Mouse (Mus musculus): ENCODE data around the gene Ripk4. TPM values are rescaled to one million over a fixed set of nuclear protein-coding genes. Genes with fewer than 3 reads are reported as not detected.
A peak's percentile ranks its signal among the peaks of the same experiment; 100 is the strongest.

Gene Ripk4
- 8.0 and 8.9 TPM in 2 replicates for polyA plus RNA-seq (2016; fragmentation: Nextera tagmentation; extraction: Ambion mirVana)

DNA sequence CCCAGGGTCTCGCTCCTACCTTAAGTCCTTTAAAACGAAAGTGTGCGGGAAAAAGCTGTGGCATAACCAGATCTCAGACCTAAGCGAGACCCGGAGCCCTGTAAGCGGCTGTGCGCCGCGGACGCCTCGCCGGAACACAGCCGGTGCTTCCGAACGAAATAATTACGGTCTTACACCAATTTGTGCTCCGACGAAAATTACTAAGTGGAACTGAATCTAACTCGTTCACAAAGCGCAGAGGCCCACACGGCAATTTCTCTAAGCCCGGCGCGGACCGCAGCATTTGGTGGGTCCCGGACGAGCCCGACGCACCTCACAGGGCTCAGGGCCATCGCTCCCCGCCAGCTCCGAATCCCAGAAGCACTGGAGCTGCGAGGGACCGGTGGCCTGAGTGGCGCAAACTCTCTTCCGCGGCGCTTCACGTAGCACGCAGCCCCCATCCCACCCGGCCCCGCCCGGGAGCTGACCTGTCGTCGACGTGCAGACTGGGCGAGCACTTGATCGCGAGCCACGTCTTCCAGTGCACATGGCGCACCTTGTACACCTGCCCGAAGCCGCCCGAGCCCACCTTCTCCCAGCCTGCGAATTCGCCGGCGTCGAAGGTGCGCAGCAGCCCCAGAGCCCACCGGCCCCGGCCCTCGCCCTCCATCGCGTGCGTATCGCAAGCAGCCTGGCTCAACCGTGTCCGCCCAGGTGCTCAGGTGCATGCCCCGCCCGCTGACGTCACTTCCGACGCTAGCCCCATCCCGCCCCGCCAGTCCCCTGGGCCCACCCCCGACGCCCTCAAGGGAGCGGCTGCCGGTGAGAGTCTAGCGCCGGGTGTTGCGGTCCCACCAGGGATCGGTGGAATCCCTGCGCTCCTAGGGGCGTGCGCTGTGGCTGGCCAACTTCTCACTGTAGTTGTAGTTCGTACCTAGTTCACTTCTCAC is at the start of gene Ripk4:
Ripk4 (minus strand) TSS at position 727 of the 929 bp plus-strand sequence.
- ATAC-seq (ENCODE audit: insufficient number of reproducible peaks, insufficient read depth, low FRiP score, low TSS enrichment), result peak; percentile 80
- Histone ChIP-seq H3K4me3 (peak within 1 kb of the TSS; percentile 44), H3K4me2 (replicated peaks) (peak within 1 kb of the TSS; percentile 75), H3K9me3 (no peaks in the 10 kb centered on the region), H3K4me1 (peaks cover 10% of the 10 kb centered on the region; the same call in 1 of the 2 replicates), H3K27me3 (peaks cover 63% of the 10 kb centered on the region), H3K27ac (no peak within 1 kb of the TSS), H3K36me3 (no peaks in the 10 kb centered on the region), H3K9ac (peak within 1 kb of the TSS; percentile 45; the same call in 1 of the 2 replicates)
- 1% methylated on average over 88 of the region's 88 CpGs for WGBS

DNA sequence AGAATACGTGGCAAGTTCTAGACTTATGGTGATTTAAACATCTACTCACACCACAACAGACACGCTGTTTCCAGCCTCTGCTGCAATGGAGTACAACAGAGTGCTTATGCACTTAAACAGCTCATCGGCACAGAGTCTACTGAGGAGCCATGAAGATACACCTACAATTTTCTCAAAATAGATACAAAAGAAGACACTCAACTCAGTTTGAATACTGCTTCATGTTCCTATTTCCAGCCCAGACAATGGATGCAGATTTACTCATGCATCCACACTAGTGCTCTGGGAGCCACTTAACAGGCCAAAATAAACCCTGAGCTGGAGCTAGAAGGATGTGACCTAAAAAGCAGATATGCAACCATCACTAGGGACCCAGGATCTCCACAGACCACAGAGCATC is 45.3 kb upstream of the Ripk4 start:
- no peak for ATAC-seq (ENCODE audit: insufficient number of reproducible peaks, insufficient read depth, low FRiP score, low TSS enrichment)
- no peak overlapping the region for H3K4me3 ChIP-seq
- H3K4me2 ChIP-seq (replicated peaks), result no peak overlapping the region
- no peak overlapping the region for H3K27ac ChIP-seq
- no peaks in the 10 kb centered on the region for H3K27me3 ChIP-seq
- H3K9me3 ChIP-seq, result no peaks in the 10 kb centered on the region
- H3K36me3 ChIP-seq, result peaks cover 95% of the 10 kb centered on the region
- no peaks in the 10 kb centered on the region for H3K4me1 ChIP-seq
- H3K9ac ChIP-seq, result no peak overlapping the region
- 96% methylated on average over 3 of the region's 3 CpGs for WGBS

DNA sequence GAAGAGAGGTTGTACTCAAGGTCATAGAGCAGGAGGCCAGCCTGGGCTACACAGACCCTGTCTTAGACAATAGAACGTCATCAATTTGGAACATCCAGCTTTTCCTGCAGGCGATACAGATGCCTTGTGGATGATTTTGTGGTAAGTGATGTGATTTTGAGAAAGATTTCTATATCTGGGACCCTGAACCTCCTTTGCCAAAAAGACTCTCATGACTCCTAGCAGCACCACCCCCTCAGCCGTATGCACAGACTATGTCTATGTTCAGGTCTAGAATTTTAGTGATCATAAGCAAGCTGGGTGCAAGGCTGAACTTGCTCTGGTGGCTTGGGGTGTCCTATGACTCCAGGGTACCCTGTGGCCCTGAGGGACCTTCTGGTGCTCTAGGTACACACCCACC is 42.1 kb upstream of the Ripk4 start:
- Histone ChIP-seq H3K4me3 (no peak overlapping the region), H3K36me3 (peaks cover 80% of the 10 kb centered on the region), H3K9ac (no peak overlapping the region), H3K27ac (no peak overlapping the region), H3K9me3 (no peaks in the 10 kb centered on the region), H3K4me1 (no peaks in the 10 kb centered on the region), H3K27me3 (no peaks in the 10 kb centered on the region), H3K4me2 (replicated peaks) (no peak overlapping the region)
- WGBS, result 95% methylated on average over 3 of the region's 3 CpGs
- ATAC-seq (ENCODE audit: insufficient number of reproducible peaks, insufficient read depth, low FRiP score, low TSS enrichment), result no peak

DNA sequence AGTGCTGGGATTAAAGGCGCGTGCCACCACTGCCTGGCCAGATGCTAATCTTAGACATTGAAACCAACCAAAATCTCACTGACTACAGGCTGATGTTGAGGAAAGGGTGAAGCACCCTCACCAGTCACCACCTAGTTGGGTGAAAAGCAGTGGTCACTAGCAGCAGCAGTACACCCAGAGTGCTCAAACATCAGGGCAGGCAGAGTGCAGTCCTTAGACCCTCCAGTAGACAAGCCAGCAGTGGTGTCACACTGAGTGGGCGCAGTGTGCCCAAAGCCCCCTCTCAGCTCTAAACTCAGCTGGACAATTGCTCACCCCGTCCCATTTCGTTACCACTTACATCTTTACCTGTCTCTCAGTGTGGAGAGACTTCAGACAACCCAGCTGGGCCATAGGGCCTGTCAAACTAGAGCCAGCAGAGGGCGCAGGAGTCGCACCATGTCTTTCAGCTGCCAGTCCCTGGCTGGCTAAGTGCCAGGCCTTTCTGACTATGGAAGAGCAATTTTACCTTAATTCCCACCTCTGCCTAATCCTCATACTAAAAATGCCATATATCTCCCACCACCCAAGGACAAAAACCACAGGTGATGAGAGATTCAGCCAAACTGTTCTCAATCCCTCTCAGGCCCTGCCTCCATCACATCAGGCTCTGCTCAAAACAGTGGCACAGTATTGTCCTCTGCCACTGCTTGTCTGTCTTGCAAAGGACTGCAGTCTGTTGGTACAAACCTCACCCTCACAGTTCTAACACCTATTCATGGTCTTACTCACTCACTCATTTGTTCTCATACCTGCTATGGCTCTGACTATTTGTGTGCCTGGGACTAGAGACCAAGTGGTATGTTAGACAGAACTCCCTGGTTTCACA is 41.3 kb upstream of the Ripk4 start:
- no peaks in the 10 kb centered on the region for H3K4me1 ChIP-seq
- 77% methylated on average over 7 of the region's 7 CpGs for WGBS
- no peak overlapping the region for H3K4me3 ChIP-seq
- no peak overlapping the region for H3K4me2 ChIP-seq (replicated peaks)
- no peak overlapping the region for H3K27ac ChIP-seq
- H3K9ac ChIP-seq, result no peak overlapping the region
- H3K27me3 ChIP-seq, result no peaks in the 10 kb centered on the region
- no peak for ATAC-seq (ENCODE audit: insufficient number of reproducible peaks, insufficient read depth, low FRiP score, low TSS enrichment)
- H3K36me3 ChIP-seq, result peaks cover 81% of the 10 kb centered on the region
- H3K9me3 ChIP-seq, result no peaks in the 10 kb centered on the region

DNA sequence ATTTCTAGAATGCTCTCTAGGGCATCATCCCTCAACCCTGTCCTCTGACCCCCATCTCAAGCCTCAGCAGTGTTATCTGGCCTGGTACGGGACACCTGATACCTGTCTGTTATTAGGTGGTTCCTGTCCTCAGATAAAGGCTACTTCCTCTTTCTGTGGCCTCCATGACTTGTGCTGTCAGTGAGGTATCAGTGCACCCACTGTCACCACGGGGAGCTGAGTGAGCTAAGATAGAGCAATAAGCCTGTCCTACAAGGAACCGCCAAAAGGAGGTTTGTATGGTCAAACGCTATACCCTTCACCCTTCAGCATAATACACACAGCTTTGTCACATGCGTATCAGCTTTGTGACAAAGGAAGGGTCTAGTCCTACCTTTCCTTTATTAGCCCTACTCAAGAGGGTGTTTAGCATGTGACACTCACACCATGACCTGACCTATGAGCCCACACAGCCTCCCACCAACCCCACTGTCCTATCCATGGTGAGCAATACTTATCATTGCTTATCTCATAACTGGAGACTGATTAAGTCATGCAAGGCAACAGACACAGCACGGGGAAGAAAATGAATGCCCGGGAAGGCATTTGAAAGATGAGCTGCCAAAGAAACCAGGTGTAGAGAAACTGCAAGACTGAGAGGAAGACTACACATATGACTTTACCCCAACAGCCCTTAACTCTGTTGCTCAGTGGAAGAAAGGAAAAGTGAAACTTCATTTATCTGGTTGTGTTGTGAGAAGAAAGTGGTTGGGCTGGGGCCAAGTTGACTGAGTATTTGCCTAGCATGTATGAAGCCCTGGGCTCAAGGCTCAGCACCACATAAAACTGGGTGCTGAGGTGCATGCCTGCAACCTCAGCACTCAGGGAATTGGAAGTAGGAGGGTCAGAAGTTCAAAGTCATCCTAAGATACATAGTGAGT is 34.6 kb upstream of the Ripk4 start:
- Histone ChIP-seq H3K4me3 (no peak overlapping the region), H3K9me3 (no peaks in the 10 kb centered on the region), H3K36me3 (peaks cover 80% of the 10 kb centered on the region), H3K9ac (no peak overlapping the region), H3K27ac (no peak overlapping the region), H3K4me1 (no peaks in the 10 kb centered on the region), H3K4me2 (replicated peaks) (no peak overlapping the region), H3K27me3 (no peaks in the 10 kb centered on the region)
- whole genome bisulfite sequencing, result 92% methylated on average over 7 of the region's 7 CpGs
- no peak for ATAC-seq (ENCODE audit: insufficient number of reproducible peaks, insufficient read depth, low FRiP score, low TSS enrichment)

DNA sequence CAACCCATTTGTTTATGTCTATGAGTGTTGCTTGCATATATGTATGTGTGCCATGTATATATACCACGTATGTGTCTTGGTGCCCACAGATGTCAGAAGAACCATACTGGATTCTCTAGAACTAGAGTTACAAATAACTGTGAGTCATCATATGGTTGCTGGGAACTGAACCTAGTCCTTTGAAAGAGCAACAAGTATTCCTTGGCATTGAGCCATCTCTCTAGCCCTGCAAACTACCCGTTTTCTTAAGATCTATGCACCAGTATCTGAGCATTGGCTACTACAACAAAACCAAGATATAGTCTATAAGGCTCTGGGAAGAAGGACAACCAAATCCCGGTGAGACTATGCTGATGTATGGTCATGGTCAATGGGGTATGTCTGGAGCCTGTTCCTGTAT is 33.6 kb upstream of the Ripk4 start:
- WGBS, result 93% methylated on average over 3 of the region's 3 CpGs
- no peak overlapping the region for H3K4me3 ChIP-seq
- peaks cover 87% of the 10 kb centered on the region for H3K36me3 ChIP-seq
- no peak overlapping the region for H3K9ac ChIP-seq
- H3K27me3 ChIP-seq, result no peaks in the 10 kb centered on the region
- H3K4me1 ChIP-seq, result no peaks in the 10 kb centered on the region
- H3K27ac ChIP-seq, result no peak overlapping the region
- no peaks in the 10 kb centered on the region for H3K9me3 ChIP-seq
- no peak for ATAC-seq (ENCODE audit: insufficient number of reproducible peaks, insufficient read depth, low FRiP score, low TSS enrichment)
- no peak overlapping the region for H3K4me2 ChIP-seq (replicated peaks)

DNA sequence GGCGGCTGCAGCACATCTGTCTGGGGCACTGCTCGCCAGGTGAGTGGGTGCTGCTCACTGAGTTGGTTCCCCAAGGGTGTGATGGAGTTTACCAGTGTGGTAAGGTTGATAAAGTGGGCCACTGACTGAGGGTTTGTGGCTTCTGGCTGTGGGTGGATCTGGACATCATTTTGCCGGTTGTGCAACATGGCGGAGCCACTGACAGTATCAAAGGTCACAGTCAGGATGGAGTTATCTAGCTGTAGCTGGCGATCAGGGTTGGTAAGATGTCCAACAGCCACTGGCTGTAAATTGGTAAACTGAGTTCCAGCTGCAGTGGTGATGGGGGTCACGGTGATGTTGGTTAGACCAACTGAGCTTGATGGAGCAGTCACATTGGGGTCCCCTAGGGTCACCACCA is 30.7 kb upstream of the Ripk4 start:
- Histone ChIP-seq H3K27ac (no peak overlapping the region), H3K27me3 (no peaks in the 10 kb centered on the region), H3K9me3 (no peaks in the 10 kb centered on the region), H3K36me3 (peaks cover 66% of the 10 kb centered on the region), H3K9ac (no peak overlapping the region), H3K4me2 (replicated peaks) (no peak overlapping the region), H3K4me3 (no peak overlapping the region), H3K4me1 (no peaks in the 10 kb centered on the region)
- ATAC-seq (ENCODE audit: insufficient number of reproducible peaks, insufficient read depth, low FRiP score, low TSS enrichment), result no peak
- 96% methylated on average over 6 of the region's 6 CpGs for WGBS

DNA sequence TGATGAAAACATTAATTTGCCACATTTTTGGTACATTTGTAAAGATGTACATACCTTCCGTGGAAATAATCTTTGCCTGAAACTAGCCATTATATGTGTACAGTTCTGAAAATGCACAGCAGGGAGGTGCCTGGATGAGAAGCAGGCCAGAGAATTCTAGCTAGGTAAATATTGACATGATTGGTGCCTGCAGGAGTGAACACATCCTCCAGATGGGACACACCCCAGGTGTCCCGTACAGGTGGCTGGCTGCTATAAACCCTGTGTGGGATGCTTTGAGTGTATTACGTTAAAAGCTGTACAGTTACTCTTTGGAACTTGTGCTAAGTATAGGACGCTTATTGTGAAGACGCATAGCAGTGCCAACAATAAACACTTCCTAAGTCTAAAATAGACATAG is 19.5 kb upstream of the Ripk4 start:
- no peaks in the 10 kb centered on the region for H3K36me3 ChIP-seq
- no peak overlapping the region for H3K4me3 ChIP-seq
- no peak for ATAC-seq (ENCODE audit: insufficient number of reproducible peaks, insufficient read depth, low FRiP score, low TSS enrichment)
- H3K9me3 ChIP-seq, result no peaks in the 10 kb centered on the region
- WGBS, result 86% methylated on average over 5 of the region's 5 CpGs
- no peak overlapping the region for H3K4me2 ChIP-seq (replicated peaks)
- no peaks in the 10 kb centered on the region; the same call in 1 of the 2 replicates for H3K4me1 ChIP-seq
- H3K9ac ChIP-seq, result no peak overlapping the region
- no peaks in the 10 kb centered on the region for H3K27me3 ChIP-seq
- no peak overlapping the region for H3K27ac ChIP-seq

DNA sequence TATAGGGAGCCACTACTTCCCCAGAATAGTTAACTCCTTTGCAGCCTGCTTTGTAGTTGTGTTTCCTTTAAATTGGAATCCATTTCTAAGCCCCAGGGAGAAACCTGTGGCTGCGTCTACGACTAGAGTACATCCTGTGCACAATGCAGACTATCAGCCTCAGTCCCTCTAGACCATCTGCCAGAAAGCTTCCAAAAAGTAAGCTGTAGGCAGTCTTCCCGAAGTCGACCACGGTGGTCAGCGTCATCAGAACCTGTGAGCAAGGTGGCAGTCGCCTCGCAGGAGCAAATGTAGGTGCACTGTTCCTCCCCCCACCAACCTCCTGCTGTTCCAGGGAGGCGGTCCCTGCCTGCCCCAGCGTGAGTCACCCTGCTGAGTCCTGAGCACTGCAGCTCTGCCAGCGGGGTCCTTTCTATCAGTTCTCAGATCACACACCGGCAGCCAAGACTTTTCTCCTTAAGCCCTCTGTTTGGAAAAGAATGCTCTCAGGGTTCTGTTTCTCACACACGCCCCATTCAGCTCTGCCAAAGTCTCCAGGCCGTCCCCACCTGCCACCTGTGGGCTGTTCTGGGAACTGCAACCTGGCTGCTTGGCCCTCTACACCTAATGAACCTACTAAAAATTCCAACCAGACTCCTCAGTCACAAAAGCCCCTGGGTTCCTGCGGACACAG is 14.9 kb upstream of the Ripk4 start:
- 24% methylated on average over 15 of the region's 15 CpGs for WGBS
- Histone ChIP-seq H3K4me2 (replicated peaks) (peak overlapping the region; percentile 41), H3K9ac (0 out of 2 replicates have a peak overlapping the region, but pooled peaks have one; percentile 7), H3K36me3 (no peaks in the 10 kb centered on the region), H3K4me3 (no peak overlapping the region), H3K4me1 (no peaks in the 10 kb centered on the region; the same call in 1 of the 2 replicates), H3K27me3 (no peaks in the 10 kb centered on the region), H3K9me3 (no peaks in the 10 kb centered on the region), H3K27ac (no peak overlapping the region)
- ATAC-seq (ENCODE audit: insufficient number of reproducible peaks, insufficient read depth, low FRiP score, low TSS enrichment), result no peak

DNA sequence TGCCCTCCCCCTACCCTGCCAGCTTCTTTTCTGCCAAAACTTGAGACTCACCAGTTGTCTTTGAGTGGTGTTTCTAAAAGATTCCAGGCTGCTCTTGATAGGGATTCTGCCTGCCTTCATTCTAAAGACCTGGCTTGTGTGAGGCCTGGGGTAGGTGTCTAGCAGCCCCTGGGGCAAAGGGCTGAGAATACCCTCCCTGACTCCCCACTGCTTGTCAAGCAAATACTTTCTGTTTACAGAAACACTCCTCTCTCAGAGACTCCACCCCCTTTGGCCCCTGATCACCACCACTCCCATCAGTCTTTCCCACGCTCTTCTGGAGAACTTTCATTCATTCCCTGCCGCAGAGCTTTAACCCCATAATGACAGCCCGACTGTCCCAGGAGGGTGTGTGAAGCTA is 2.9 kb upstream of the Ripk4 start:
- Histone ChIP-seq H3K9me3 (no peaks in the 10 kb centered on the region), H3K4me3 (no peak overlapping the region), H3K27me3 (peaks cover 53% of the 10 kb centered on the region), H3K36me3 (no peaks in the 10 kb centered on the region), H3K9ac (no peak overlapping the region), H3K4me2 (replicated peaks) (no peak overlapping the region), H3K27ac (no peak overlapping the region), H3K4me1 (peaks cover 10% of the 10 kb centered on the region; the same call in 1 of the 2 replicates)
- WGBS, result 22% methylated on average over 3 of the region's 3 CpGs
- ATAC-seq (ENCODE audit: insufficient number of reproducible peaks, insufficient read depth, low FRiP score, low TSS enrichment), result no peak

Measured in embryonic facial prominence, embryonic 12.5 days (tissue).